Mouse (Mus musculus): ENCODE results near the gene Rfesd. TPM values are rescaled to one million over a fixed set of nuclear protein-coding genes. Genes with fewer than 3 reads are reported as not detected.
A peak's percentile ranks its signal among the peaks of the same experiment; 100 is the strongest.

The Rfesd gene
- total RNA-seq (2021) = 10 to 100 TPM; 17.8 to 25.7 TPM
- 5.9 and 6.3 TPM in 2 replicates for polyA plus RNA-seq (2012; rRNA removed)
- long read RNA-seq, transcript Rfesd-203 (4 exons, 1,436 nt) = minor isoform, 5 of 13 reads
- long read RNA-seq, transcript Rfesd-201 (4 exons, 2,807 nt) = major isoform, 6 of 13 reads
- long read RNA-seq, partial matches to known transcripts = 0 of 13 reads
- long read RNA-seq, other reads (novel, unspliced or antisense) = 1 of 13 reads

- DNase-seq = peak; percentile 99
Observed at GRCm38 (mm10) chr13:76017974-76018843, at the start of gene Rfesd. TSS of gene Rfesd (minus strand) at chr13:76018719.

DNA sequence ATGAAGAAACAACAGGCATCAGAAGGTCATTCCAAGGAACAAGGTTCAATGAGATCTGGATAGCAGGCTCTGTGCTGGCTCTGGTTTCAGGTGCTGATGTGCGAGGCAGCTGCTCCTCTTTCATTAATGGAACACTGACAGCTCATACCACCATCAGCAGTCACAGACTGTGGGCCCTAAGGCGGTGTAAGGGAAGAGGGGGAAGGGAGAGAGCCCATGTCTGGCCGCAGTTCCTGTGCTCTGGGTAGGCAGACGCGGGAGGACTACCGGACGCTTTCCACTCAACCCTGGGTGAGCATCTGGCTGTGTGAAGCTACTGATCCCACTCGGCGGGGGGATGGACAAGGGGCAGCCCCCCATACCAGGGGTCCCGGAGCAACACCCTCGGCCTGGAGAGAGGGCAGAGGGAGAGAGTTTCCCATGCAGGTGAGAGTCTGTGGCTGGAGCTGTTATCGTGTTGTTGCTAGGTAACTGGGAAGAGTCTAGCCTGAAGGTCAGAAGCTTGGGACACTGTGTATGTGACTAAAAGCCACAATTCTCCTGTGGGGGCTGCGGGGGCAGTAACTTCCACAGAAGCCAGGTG lies 45.9 kb upstream of the Rfesd start:
- peak; percentile 4 for DNase-seq

GRCm38 (mm10) chr13:76063548-76063947 lies 45.0 kb upstream of the Rfesd start:
- DNase-seq = no peak

DNA sequence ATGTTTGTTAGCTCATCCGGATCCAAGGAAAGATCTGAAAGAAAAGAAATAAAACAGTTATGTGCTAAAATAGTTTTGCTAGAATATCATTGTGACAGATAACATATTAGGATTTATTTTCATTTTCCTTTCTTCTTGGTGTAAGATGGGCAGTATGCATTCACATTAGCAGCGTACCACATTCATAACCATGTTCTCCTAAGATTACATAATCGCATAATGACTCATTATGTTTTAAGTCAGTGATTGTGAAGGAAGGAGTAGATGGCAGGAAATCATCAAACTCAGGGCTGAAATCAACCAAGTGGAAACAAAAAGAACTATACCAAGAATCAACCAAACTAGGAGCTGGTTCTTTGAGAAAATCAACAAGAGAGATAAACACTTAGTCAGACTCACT lies 44.0 kb upstream of the Rfesd start:
- DNase-seq = no peak

DNA sequence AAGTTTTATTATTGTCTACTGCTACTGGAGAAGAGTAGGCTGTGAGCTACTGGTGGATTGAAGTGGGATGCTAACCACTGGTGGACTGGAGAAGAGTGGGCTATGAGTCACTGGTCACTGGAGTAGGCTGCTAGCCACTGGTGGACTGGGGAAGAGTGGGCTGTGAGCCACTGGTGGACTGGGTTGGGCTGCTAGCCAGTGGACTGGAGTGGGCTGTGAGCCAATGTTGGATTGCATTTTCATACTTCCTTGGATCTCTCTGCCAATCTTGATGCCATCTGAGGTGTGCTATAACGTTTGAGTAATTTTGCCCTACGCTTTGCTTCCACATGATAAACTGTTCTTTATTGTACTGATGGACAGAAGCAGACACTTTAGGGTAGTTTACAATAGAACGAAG lies 43.6 kb upstream of the Rfesd start:
- DNase-seq = no peak

DNA sequence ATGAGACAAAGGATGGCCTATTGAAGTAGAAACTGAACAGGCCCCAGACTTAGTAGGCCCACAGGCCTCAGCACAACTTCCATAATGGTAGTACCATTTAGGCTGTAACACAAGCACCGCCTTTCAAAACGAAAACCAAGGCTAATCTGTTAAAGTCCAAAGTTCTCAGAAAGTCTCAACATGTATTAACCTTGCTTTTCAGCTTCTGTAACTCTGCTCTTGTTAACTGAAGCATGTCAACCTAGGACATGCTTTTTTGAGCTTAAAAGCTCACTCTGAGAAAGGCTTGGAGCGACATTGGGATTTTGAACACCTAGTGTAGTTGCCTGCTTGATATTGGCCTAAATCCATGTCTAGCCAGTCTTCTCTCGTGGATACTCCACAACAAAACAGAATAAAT lies 41.1 kb upstream of the Rfesd start:
- DNase-seq = no peak

- no peak for DNase-seq
Observed at GRCm38 (mm10) chr13:76057267-76058069, 38.9 kb upstream of the Rfesd start.

DNA sequence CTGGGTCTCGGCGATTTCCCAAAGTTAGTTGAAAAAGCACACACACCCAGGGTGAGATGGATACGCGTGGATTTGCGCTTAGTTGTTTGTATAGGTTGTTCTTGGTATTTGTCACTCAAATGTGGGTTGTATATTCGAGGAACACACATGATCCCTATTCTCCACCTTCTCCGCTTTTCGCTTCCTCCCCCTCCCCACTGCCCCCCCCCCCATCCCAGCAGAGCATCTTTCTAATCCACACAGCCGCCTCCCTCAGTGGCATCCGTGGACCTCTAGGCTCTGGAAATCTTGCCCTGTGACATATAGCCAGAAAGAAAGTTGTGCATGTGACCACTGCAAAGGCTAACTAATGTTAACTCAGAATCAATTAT lies 38.4 kb upstream of the Rfesd start, which contains the start of gene Gpr150:
Gene Gpr150 (minus strand): TSS at position 101 of the 371 bp plus-strand sequence.
- DNase-seq = no peak

DNA sequence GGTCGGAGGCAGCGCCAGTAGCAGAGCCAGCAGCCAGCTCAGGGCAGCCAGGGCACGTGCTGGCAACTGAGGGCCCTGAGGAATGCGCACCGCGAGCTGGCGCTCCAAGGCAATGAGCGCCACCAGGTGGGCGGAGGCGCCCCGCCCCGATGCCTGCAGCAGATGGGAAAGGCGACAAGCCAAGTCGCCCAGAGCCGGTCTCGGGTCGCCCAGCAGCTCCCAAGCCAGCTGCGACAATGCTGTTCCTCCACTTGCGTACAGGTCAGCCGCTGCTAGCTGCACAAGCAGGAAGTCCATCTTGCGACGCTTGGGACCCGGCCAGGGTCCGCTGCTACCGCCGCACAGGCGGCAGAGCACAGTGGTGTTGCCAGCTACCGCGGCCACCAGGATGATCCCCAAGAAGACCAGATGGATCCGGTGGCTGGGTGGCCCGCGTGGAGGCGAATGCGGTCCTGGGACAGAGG lies 37.8 kb upstream of the Rfesd start:
- DNase-seq = peak; percentile 79

DNA sequence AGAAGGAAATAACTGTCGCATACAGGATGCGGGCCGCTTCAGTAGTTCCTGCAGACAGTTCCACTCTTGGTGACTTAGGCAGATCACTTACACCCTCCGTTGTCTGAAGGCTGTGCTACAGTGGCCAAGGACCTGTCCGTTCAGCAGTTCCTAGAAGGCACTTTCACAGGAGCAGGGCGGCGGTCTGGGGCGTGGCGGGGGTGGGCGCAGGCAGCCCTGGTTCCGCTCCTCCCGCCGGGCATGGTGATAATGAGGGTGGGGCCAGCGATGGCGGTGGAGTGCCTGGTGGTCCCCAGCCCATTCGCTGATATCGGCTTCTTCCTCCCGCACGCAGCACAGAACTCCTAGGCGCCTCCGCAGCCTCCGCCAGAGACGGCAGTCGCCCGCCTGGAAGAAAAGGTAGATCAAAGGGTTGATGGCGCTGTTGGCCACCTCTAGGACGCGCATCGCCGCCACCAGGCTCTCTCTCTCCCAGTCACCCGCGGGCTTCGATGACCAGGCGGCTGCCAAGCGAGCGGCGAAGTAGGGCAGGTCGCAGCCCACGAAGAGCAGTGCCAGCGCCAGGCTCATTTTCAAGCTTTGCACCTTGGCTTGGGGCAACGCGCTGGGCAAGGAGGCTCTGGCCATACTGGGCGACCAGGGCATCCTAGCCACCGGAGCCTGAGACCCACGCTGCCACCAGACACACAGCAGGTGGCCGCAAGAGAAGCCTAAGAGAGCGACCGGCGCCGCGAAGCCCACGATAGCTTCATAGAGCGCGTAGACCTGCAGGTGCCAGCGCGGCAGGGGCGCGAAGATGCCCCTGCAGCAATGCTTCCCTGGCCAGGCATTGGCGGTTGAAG lies 37.1 kb upstream of the Rfesd start:
- peak; percentile 30 for DNase-seq

- DNase-seq = no peak
Observed at GRCm38 (mm10) chr13:76044971-76045370, 26.5 kb upstream of the Rfesd start.

- no peak for DNase-seq
Observed at GRCm38 (mm10) chr13:76042455-76042854, 23.9 kb upstream of the Rfesd start.

DNA sequence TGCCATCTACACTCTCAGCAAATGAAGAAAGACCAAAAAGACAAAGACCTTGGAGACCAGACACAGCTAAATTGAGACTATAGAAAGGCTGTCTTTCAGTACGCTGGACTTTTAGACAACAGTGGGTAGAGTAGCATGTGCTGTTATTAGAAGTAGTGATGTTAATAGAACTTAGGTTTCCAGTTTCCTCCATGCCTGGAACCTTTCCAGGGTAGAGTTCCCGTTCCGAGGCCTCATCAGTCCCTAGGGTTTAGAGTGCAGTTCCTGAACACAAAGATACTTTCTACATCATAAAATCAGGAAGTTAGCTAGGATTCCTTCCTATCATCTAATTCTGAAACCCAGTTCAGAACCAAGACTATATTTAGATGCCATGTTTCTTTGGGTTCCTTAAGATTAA lies 6.1 kb upstream of the Rfesd start:
- no peak for DNase-seq

DNA sequence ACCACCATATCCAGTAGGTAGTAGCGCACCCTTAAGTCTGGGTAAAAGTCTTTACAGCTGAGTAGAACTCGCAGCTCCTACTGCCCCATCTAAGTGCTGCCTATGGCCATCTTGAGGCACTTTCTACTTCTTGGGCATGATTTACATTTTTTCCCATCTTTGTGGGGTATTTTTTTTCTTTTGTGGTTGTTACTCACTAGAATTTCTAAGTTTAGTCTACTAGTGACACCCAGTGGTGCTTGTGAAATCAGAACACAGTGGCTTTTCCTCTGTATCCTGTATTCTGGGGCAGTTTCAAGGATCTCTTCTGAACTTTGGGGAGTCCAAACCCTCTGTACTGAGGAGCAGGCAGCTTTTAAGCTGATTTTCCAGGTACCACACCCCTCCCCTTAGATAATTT lies 3.3 kb upstream of the Rfesd start:
- no peak for DNase-seq

DNA sequence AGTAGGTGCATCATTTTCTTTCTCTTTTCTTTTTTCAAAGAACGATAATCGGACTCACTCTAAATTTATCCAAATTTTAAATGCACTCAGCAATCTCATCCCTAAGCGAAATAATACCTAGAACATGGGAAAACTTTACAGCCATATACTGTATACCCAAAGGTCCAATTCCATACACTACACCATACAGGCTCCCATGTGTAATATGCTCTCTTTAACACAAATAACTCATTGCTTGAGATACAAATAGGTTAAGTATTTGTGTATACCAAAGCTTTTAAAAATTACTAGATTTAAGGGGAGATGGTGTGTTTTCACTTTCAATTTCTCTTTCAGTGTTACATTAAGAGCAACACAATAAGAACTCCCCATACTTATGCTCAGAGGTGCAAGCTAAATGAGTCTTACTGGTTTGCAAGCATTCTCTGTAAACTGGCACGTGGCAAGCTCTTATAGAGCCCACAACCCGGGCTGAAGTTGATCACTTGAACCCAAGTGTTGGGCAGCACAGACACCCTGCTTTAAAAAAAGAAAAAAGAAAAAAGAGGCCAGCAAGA lies 403 bp upstream of the Rfesd start:
- peak; percentile 31 for DNase-seq

DNA sequence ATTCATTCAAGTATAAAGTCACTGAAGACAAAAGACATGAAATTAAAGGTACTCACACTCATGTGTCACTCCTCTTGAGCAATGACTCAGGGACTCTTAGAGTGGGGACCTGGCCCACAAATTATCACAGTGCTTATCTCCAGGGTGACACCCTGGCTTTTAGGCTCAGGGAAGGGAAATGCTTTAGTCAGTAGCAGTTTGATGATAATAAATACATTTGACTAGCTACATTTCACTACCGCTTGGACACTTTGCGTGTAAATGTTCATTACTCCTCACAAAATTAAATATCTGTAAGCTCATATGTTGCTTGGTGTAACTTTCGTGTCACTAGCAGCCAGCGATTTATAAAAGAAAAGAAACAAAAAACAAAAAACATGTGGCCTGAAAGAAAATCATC lies 1.1 kb downstream of the Rfesd start:
- DNase-seq = peak; percentile 17

GRCm38 (mm10) chr13:76014511-76014910 lies 4.0 kb downstream of the Rfesd start:
- no peak for DNase-seq

- no peak for DNase-seq
Observed at GRCm38 (mm10) chr13:76003272-76003671, 15.2 kb downstream of the Rfesd start.

DNA sequence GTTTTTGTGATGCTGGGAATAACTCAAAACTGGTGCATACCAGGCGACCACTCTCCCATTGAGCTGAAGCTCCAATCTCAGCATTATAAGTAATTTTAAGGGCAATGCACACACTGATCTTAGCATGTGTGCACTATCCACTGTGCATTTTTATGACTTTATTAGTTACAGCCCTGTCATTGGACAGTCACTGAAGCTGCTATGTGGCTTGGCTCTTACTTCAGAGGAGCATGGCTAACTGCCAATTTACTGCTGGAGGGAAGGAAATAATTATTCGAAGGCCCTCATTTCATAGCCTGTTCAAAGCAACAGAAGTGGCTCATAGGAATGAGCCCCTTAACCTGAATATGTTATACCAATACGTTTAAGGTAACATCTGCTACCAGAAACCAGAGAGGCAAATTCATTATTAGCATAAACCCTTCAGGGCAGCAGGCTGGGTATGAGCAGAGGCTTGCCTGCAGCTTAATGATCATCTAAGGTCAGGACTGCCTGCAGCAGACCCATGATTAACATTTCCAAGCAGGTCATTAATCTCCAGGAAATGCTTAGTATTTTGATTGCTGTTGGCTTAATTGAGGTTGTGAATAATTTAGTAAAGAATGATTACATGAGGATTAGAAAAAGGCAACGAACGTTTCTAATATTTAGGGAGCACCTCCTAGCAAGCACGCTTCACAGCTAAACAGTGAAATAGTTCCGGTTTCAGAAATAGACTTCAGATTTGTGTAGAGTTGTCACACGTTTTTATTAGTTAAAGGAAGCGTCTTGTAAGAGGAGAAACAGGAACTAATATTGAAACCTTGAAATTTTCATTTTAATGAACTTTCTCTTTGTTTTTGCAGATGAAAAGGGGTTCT lies 26.1 kb downstream of the Rfesd start:
- DNase-seq = peak; percentile 16

DNA sequence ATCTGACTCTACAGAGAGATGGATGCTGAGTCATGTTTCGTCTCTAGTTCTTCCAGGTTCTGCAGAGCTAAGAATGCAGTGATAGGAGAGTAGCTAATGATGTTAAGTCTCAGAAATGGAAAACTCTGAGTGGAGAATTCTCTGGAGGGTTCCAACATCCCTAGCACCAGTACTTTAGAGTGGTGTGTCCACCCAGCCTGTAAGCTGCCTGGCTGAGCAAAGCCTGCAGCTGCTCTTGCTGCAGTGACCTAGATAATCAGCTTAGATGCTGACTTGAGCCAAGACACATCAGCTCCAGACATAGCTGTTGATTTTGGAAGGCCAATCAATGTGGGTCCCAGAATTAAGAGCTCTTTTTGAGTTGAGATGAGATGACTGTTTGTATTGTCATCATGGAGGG lies 30.4 kb downstream of the Rfesd start:
- no peak for DNase-seq
